Mouse (Mus musculus) lung, adult 2 months (tissue): Measurements from ENCODE around the gene Ercc2. TPM values are rescaled to one million over a fixed set of nuclear protein-coding genes. Genes with fewer than 3 reads are reported as not detected.

Source experiments
- DNase-seq: peaks from one replicate; pipeline ENCODE4 v3.0.0; 2022
- H3K4me1 ChIP-seq: fragments of 200-500 bp; 2 replicates; pipeline ENCODE4 v1.6.1; 2011; ENCODE audit warnings: low read length; ENCODE audit not compliant: control insufficient read depth, insufficient read depth
- H3K4me3 ChIP-seq: fragments of 200-500 bp; replicated peaks from 2 replicates; pipeline ENCODE3; 2011; ENCODE audit warnings: low read depth, mild to moderate bottlenecking, control low read depth, low read length; ENCODE audit errors: extremely low read depth
- CTCF ChIP-seq: fragments of 200-500 bp; IDR thresholded peaks from 2 replicates; pipeline ENCODE4 v1.5.1; 2011; ENCODE audit warnings: mild to moderate bottlenecking, low read length, control low read depth; ENCODE audit not compliant: insufficient read depth
- POLR2A ChIP-seq: fragments of 200-500 bp; IDR thresholded peaks from 2 replicates; pipeline ENCODE4 v1.6.1; 2011; ENCODE audit warnings: low read depth, mild to moderate bottlenecking, control low read depth, low read length, borderline replicate concordance; ENCODE audit errors: extremely low read depth
- WGBS: fragments of 180-500 bp; shearing (Covaris S2); methylation state at CpG from one replicate; pipeline ENCODE4 v1.1.7; 2018; 5-methylcytosine and 5-hydroxymethylcytosine counted together
- polyA plus RNA-seq: library from polyadenylated mRNA; depleted of rRNA; stranded (reverse); fragments of >200 nt; gene quantifications from 2 replicates; pipeline ENCODE4 v1.2.3, GENCODE M21; 2012

The Ercc2 gene
- polyA plus RNA-seq, 1 experiment: 44.6 TPM

DNA sequence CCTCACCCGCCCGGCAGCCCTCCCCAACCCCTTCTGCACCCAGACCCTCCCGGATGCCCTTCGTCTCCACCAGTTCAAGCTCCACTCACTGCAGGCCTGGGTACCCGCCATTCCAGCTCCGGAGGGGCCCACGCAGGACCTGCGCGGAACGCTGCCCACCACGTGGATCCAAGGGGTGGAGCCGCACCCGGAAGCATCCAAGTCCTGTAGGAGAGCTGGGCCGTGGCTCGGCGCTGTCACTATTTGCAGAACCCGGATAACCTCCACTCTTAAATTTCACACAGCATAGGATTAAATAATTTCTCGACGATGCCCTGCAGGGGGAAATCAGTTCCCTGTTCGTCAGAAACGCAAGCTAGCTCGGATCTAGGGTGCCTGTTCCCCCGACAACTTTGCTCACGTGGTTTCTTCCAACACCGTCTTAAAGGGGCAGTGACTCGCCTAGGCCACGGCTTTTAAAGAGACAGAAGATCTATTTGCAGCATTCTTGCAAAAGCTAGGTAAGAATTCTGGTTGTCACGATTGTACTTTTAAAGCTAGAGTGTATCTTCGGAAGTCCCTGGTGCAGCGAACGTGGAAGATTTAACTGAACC, 22.4 kb upstream of the Ercc2 start, which contains the start of the genes Cd3eap and Ppp1r13l:
TSS of gene Cd3eap (minus strand) at position 185 of the 593 bp plus-strand sequence.
TSS of gene Ppp1r13l (plus strand) at position 451 of the 593 bp plus-strand sequence.
- peak; percentile 92 for DNase-seq
- TF ChIP-seq CTCF (no peak), POLR2A (peak; percentile 54; the same call in 1 of the 2 replicates)
- Histone ChIP-seq H3K4me3 (peak within 1 kb of the TSS; percentile 69), H3K4me1 (peaks cover 2% of the 10 kb centered on the region; the same call in 1 of the 2 replicates)
- WGBS: under 1% methylated on average over 31 of the region's 31 CpGs

DNA sequence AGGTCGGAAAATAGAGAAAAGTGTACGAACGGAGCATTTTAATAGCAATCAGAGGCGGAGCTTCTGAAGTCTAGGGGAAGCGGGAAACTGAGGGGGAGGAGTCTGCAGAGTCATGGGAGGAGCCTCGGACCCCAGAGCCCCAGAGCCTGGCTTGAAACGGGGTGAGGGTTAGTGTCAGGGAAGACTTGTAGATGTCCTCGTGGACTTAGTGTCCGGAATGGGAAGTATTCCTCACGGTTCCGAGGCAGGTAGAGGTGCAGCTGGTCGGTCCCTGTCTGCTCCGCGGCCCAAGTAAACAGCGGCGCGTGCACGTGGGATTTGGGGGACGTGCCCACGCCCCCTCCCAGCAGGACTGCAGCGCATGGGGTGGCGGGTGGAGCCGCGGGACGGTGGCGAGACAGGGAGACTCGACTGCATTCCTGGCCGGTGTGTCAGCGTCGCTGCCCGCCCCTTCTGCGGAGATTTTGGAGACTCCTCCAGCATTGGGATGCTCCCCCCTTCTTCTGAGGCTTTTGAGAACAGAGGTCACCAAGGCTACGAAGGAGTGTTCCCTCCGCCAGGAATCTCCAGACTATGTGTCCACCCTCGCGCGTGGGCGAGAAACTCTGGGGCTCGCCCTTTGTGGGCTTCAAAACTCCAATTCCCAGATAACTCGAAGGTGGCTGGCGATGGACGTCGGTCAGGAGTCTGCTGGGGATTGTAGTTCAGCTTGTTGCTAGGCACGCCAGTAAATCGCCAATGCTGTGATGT, 21.7 kb upstream of the Ercc2 start:
- under 1% methylated on average over 45 of the region's 45 CpGs for WGBS
- no peak for TF ChIP-seq CTCF
- TF ChIP-seq POLR2A: peak; percentile 20; the same call in 1 of the 2 replicates
- H3K4me1 ChIP-seq: peaks cover 2% of the 10 kb centered on the region; the same call in 1 of the 2 replicates
- peak overlapping the region; percentile 69 for H3K4me3 ChIP-seq
- peak; percentile 81 for DNase-seq

DNA sequence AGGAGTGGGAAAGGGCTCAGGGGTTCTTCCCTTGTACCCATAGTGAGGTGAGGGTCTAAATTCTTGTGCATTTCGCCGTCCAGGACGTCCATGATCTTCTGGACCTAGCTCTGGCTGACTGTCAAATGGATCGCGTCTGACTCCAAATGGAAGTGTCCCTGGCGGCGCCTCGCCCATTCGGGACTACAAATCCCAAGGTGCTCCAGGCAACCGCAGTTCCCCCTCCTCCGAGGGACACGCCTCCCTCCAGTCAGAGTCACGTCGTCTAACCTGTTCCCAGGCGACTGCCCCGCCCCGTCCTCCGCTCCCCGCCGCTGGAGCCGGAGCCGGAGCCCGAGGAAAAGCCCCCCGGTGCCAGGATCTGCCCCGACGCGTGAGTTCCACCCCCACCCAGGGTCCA, 20.9 kb upstream of the Ercc2 start:
- peak; percentile 90 for DNase-seq
- WGBS: under 1% methylated on average over 27 of the region's 27 CpGs
- H3K4me3 ChIP-seq: peak overlapping the region; percentile 68
- no peak for TF ChIP-seq CTCF
- peak; percentile 55; the same call in 1 of the 2 replicates for TF ChIP-seq POLR2A
- H3K4me1 ChIP-seq: peaks cover 2% of the 10 kb centered on the region; the same call in 1 of the 2 replicates

DNA sequence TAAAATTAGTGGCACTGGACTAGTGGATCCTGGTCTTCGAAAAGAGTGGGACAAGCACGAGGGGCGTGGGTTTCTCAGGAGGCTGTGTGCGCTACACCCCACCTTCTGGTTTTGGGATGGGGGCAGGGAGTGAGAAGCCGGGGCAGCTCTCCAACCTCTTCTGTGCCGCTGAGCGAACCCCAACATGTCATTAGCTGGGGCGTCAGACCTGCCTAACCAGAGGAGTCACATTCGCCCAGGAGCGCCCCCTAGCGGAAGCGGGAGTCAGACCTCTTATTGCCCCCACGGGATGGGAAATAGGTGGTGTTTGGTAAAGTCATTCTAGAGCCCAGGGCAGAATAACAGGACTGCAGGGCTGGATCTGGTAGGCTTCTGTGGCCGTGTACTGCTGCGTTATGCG, 20.1 kb upstream of the Ercc2 start:
- peak; percentile 70 for TF ChIP-seq CTCF
- TF ChIP-seq POLR2A: no peak
- H3K4me3 ChIP-seq: peak overlapping the region; percentile 21
- WGBS: 7% methylated on average over 16 of the region's 16 CpGs
- peaks cover 2% of the 10 kb centered on the region; the same call in 1 of the 2 replicates for H3K4me1 ChIP-seq
- DNase-seq: peak; percentile 86

DNA sequence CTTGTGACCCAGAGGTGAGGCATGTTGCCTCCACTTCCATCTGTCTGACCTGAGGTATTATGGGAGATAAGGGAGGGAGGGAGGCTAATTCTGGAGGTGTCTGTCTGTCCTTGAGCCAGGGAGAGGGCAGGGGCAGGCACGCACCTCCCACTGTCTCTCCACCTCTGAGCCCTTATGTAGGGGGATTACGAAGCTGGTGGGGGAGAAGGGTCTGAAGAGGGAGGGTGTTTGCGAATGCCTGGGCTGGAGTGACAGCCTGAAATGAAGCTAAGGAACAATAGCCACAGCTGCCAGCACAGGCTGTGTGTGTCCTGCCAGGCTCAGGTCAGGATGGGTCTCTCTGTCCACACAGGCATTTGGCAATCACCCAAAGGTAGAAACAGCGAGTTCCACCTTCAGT, 19.5 kb upstream of the Ercc2 start:
- DNase-seq: no peak
- peaks cover 2% of the 10 kb centered on the region; the same call in 1 of the 2 replicates for H3K4me1 ChIP-seq
- H3K4me3 ChIP-seq: no peak overlapping the region
- TF ChIP-seq POLR2A (no peak), CTCF (no peak)
- 39% methylated on average over 4 of the region's 4 CpGs for WGBS

DNA sequence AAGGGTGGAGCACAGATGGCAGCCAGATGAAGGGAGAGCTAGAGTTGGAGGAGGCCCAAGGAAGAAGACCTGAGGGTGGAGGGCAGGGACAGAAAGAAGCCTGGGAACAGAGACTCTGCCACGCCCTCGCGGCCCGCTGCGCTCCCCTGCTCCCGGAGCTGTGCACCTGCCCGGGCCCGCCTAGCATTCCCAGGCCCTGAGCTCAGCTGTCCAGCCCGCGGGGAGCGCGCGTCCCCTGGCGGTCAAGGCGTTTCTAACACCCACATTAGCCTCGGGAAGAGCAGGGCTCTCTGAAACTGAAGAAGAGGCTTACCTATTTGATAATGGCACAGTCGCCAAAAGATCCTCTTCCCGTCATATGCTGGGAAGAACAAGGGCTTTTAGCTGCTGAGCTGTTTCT, 17.9 kb upstream of the Ercc2 start:
- no peak overlapping the region for H3K4me3 ChIP-seq
- WGBS: 8% methylated on average over 18 of the region's 18 CpGs
- TF ChIP-seq CTCF (peak; percentile 70), POLR2A (no peak)
- H3K4me1 ChIP-seq: peaks cover 2% of the 10 kb centered on the region; the same call in 1 of the 2 replicates
- DNase-seq: peak; percentile 81

DNA sequence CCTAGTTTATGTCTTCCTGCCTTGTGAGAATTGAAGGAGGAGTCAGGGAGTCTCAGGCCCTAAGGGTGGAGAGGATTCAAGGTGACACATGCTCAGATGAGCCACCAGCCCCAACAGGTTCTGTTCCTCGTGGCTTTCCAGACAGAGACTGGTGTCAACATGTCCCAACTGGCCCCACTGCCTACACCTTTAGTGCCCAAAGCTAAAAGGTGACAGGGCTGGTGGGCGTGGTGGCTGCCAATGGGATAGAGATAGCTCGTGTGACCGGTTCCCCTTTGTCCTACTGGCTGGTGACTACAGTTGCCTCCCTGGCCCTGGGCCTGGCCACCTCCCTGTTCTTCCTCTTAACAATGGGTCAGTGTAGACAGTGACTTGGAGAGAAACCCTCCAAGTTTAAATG, 16.4 kb upstream of the Ercc2 start:
- Histone ChIP-seq H3K4me3 (no peak overlapping the region), H3K4me1 (peaks cover 2% of the 10 kb centered on the region; the same call in 1 of the 2 replicates)
- 59% methylated on average over 4 of the region's 4 CpGs for WGBS
- DNase-seq: no peak
- TF ChIP-seq CTCF (no peak), POLR2A (no peak)

DNA sequence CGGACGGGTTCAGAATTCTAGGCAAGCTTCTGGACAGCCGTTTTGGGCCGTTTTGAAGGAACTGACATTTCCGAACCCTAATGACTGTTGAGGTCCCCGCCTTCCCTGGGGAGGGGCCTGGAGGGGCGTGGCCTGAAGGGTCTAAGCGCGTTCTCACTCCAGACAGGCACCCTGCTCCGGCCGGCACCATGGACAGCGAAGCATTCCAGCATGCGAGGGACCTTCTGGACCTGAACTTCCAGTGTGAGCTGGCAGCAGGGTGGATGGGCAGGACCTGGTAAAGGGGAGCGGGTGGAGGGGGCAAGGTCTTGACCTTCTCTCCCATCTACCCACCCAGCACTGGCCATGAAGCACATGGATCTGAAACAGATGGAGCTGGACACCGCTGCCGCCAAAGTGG, 13.4 kb upstream of the Ercc2 start:
- no peak for TF ChIP-seq POLR2A
- TF ChIP-seq CTCF: no peak
- DNase-seq: peak; percentile 32
- WGBS: 24% methylated on average over 16 of the region's 16 CpGs
- H3K4me3 ChIP-seq: no peak overlapping the region
- peaks cover 2% of the 10 kb centered on the region; the same call in 1 of the 2 replicates for H3K4me1 ChIP-seq

DNA sequence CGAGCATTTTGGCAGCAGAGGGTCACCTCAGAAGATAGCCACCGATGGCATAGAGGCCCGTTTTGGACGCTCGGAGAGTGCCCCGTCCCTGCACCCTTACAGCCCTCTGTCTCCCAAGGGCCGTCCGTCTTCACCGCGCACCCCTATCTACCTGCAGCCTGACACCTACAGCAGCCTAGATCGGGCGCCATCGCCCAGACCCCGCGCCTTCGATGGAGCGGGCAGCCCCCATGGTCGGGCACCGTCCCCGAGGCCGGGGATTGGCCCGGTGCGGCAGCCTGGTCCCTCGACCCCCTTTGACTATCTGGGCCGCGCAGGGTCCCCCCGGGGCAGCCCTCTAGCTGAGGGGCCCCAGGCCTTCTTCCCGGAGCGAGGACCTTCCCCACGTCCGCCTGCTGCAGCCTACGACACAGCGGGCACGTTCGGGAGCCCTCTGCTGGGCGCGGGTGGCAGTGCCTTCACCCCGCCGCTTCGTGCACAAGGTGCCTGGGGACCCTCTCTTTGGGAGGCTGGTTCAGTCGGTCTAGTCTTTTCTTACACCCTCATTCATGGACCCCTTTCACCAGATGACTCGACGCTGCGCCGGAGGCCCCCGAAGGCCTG, 11.9 kb upstream of the Ercc2 start:
- Histone ChIP-seq H3K4me1 (no peaks in the 10 kb centered on the region), H3K4me3 (no peak overlapping the region)
- WGBS: 17% methylated on average over 46 of the region's 46 CpGs
- TF ChIP-seq POLR2A (no peak), CTCF (peak; percentile 61)
- DNase-seq: peak; percentile 68

DNA sequence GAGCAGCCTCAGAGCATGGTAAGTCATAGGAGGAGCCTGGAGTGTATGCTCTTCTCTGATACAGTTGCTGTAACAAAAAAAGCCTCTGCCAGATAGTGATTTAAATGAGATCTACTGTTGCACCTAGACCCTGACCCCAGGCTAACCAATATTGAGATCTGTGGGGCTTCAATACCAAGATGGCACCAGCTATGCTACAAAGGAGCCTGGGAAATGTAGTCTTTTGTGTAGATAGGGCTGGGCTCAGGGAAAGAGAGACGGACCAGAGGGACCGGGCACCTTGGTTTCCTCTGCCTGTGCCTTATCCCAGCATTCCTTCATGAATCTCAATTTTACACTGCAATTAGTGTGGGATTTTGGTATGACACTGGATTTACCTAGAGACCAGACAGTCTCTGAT, 8.4 kb upstream of the Ercc2 start:
- H3K4me1 ChIP-seq: no peaks in the 10 kb centered on the region
- 85% methylated on average over 2 of the region's 2 CpGs for WGBS
- TF ChIP-seq POLR2A: no peak
- no peak for TF ChIP-seq CTCF
- DNase-seq: no peak
- H3K4me3 ChIP-seq: no peak overlapping the region
